Mouse (Mus musculus) fat pad, adult 2 months (tissue): ENCODE data around the gene Camp.

ENCODE experiments used
- DNase-seq: peaks from one replicate; pipeline ENCODE4 v3.0.0-alpha.2; 2011; ENCODE audit warnings: low read depth, low spot score; ENCODE audit errors: extremely low read depth

The Camp gene

GRCm38 (mm10) chr9:109849312-109849758, at the start of gene Camp:
Gene Camp (minus strand): TSS chr9:109849617.
- DNase-seq, result peak; percentile 88

GRCm38 (mm10) chr9:109898027-109898426, 48.6 kb upstream of the Camp start:
- no peak for DNase-seq

DNA sequence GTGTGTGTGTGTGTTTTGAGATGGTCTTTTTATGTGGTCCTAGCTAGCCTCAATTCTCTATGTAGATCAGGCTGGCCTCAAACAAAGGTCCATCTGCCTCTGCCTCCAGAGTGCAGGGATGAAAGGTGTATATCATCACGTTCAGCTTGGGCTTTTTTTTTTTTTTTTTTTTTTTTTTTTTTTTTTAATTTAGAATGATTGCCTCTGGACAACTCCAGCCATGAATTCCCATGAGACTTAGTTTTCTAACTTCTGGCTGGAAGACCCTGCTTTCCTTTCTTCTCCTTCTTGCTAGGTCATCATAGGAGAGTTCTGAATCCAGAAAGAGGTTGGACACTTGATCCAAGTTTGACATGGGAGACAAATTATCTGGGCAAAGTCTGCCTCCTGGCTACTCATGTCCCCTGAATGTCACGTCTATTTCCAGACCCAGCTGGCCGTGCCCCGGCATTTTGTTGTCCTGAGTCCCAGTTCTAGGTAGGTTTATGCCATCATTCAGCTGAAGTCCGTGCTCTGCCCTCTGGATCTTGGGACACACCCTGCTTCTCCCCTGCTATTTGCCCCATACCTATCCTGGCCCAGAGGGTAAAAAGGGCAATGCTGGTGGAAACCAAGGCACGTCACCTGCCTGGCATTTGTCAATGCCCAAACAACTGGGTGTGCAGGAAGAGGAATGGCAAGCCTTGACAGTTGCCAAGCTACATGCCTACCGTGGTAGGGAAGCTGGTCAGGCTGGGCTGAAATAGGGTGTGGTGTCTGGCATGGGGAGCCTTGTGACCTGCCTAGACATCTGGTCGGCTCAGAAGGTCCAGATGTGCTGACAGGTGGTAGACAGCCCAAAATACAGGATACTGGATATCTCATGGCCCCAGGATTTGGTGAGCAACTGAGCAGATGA, 47.1 kb upstream of the Camp start:
- no peak for DNase-seq

DNA sequence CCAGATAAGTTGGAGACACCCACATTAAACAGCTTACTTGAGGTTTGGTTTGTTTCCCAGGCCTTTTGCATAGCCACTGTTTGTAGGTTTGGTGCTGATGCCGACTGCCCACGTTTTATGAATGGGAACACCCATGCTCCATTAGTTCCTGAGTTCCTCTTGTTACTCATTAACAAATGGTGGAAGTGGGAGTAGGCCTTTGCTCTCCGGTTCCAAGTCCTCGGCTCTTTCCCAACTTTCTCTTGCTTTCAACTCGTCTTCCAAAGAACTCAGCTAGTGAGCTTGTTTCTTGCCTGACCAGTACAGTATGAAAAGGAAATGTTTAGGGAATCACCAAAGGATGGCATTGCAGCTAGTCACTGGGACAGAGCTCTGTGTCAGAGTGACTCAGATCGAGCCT, 46.2 kb upstream of the Camp start:
- DNase-seq, result no peak

DNA sequence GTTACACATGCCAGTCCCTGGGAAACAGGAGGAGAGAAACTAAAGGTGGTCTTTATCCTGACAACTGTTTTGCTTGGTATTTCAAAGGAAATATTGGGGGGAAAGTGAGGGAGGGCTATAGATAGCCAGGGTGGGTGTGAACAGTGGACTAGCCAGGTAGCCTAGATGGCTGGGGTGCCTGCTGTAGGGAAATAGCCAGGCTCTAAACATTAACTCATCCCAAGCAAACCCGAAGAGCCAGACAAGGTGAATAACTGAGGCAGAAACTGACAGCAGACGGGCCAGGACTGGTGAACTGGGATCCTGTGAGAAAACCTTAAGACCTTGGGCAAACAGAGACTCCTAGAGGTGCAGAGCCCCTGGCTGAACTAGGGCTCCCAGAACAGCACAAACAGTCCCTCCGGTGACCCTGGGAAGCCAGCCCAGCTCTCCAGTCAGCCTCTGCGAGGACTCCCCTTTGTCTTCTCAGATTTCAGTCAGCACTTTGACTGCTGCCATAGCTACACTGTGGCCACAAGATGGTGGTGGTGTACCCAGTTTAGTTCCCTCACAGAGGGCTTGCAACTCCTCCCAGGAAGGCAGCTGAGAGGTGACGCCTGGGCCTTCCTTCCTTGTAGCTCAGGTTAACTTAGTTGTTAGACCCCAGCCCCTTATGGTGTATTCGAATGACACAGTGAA, 45.1 kb upstream of the Camp start:
- DNase-seq, result no peak

GRCm38 (mm10) chr9:109892651-109893250, 43.3 kb upstream of the Camp start:
- no peak for DNase-seq

DNA sequence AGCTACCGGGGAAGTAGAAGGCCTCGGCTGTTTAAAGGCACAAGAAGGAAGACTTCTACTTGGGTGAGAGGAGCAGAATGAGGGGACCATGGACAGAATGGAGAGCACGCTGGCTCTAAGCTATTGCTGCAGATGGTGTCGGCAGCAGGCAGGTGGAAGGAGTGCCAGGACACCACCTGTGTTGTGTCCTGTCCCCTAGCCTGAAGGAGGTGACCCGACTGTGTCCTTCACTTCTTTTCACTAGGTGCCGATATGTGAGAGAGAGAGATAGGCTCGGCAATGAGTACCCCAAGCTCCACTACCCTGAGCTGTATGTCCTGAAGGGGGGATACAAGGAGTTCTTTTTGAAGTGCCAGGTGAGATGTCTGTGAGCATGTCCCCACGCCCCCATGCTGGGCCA, 42.1 kb upstream of the Camp start:
- DNase-seq, result no peak

DNA sequence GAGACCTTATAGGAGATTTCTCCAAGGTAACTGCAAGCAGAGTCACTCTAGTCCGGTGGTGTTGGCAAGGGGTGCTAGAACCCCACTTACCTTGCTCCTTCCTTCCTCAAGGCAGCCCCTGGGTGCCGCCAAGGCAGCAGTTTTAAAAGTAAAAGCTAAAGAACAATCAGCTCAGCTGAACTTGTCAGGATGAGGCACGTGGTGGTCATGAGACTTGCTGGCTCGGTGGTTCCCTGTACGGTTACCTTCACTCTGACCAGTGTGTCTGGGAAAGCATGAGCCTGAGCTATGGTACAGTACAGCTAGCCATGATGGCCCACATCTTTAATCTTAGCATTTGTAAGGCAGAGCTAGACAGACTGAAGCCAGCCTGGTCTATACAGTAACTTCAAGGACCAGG, 37.9 kb upstream of the Camp start:
- no peak for DNase-seq

GRCm38 (mm10) chr9:109886259-109886658, 36.8 kb upstream of the Camp start:
- DNase-seq, result no peak

GRCm38 (mm10) chr9:109879305-109879704, 29.9 kb upstream of the Camp start:
- DNase-seq, result no peak

GRCm38 (mm10) chr9:109877666-109878065, 28.2 kb upstream of the Camp start:
- no peak for DNase-seq

DNA sequence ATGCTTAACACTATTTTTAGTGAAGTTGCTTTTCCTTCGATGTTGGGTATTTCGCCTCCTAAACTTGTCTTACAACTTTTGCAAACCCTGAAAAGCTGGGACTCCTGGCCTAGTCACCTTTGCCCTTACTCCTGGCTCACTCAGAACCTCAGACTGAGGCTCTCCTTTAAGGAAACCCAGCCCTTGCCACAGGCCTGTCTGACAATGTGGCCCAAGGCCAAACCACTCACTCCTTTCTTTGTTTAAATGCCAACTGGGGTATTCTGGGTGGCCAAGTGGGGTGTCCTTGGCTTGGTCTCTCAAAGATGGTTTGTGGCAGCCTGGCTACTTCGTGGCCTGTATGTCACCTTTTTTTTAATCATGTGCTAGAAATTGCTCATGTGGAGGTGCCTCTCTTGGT, 27.3 kb upstream of the Camp start:
- DNase-seq, result no peak

DNA sequence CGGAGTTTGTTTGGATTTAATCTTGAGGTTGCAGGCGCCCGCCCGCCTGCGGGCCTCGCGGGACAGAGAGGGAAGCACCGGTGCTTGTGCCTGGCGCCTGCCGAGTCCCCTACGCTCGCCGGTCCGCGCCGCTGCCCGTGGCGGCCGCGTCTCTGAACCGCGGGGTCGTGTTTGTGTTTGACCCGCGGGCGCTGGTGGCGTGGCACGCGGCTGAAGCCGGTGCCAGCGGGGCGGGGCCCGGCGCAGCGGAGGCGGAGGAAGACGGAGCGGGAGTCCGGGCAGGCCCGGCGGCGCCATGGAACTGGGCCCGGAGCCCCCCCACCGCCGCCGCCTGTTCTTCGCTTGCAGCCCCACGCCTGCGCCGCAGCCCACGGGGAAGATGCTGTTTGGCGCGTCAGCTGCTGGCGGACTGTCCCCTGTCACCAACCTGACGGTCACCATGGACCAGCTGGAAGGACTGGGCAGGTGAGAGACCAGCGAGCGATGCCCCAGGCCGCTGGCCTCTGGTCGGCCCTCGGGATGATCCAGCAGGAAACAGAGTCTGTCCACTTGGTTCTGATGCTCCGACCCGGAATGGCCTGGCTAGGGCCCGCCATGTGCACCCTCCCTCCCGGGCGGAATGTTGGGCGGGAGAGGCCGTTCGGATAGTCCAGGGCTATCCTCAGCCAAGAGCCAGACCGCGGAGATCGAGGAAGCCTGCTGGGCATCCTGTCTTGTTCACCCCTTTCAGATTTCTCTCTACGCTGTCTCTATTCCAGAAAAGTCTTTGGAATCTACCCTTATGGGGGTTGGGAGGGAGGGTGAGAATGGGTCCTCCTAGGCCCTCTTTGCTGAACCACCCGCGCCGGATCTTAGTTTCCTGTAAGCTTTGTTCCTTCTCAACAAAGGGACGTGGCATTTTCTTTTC, 26.5 kb upstream of the Camp start:
- DNase-seq, result no peak

DNA sequence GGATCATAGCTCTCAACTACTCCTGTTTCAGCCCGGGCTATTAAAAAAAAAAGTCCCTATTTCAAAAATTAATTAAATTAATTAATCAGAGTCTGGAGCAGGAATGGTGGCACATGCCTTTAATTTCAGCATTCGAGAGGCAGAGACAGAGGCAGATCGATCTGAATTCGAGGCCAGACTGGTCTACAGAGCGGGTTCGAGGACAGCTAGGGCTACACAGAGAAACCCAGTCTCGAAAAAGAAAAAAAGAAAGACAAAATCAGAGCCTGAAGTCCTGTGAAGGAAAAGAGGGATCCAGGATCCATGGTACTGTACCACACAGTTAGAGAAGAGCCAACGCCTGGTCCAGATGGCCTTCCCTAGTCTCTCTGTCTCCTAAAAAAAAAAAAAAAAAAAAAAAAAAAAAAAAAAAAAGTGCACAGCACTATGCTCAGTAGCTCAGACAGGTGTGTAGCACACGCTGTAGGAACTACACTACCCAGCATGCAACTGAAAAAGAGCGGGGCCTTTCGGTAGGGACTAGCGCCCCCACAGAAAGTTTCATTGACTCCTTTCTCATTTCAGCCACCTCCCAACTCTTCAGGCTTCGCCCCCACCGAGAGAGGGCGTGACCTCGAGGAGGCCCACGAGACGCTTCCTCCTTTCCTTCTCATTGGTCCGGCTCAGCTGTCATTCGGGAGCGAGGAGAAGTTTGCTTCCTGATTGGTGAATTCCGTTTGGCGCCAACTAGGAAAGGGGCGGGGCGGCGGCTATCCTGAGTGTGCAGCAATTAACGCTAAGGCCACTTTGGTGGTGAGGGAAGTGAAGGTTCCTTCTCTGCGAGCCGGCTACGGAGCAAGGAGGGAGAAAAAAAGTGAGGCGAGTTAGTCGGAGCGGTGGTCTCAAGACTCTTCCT, 25.6 kb upstream of the Camp start, which contains the start of gene Cdc25a:
Cdc25a (plus strand) TSS at position 783 of the 895 bp plus-strand sequence.
- DNase-seq, result peak; percentile 90

DNA sequence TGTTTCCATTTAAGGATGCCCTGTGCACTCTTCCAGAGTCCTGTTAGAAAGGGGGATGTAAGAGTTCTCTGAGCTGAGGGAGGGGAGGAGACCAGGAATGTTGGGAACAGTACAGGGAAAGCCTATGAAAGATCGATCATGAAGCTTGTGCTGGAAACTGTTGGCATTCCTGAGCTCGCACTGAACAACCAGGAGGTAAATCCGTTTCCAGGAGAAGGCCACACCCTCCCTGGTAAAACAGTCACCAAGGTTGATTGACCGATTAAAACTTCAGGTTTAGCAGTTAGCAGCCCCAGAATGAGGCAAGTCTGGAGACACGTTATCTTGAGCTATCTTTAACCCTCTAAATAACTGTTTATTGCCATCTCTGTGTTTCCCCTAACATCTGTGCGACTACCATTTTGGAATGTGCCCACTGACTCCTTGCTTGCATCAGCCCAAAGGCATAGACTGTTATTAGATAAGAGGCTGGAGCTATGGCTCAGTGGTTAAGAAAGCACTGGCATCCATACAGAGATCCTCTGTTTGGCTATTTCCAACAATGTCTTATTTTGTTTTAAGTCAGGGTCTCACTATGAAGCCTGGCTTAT, 21.7 kb upstream of the Camp start:
- no peak for DNase-seq

GRCm38 (mm10) chr9:109866218-109866617, 16.8 kb upstream of the Camp start:
- DNase-seq, result no peak

DNA sequence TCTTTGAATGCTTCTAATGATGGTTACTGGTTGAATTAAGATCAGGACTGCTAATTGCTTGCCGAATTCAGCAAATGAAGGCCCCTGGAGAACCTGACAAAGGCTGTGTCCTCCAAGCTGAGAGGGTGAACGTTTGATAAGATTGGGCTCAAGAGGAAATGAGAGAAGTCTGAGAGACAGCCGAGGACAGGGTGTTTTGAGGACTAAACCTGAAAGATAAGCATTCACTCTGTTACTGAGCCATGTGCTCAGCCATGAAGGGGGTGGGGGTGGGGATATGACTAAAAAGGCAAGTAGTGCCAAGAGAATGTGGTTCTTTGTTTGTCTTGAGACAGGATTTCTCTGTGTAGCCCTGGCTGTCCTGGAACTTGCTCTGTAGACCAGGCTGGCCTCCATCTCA, 13.7 kb upstream of the Camp start:
- DNase-seq, result no peak

DNA sequence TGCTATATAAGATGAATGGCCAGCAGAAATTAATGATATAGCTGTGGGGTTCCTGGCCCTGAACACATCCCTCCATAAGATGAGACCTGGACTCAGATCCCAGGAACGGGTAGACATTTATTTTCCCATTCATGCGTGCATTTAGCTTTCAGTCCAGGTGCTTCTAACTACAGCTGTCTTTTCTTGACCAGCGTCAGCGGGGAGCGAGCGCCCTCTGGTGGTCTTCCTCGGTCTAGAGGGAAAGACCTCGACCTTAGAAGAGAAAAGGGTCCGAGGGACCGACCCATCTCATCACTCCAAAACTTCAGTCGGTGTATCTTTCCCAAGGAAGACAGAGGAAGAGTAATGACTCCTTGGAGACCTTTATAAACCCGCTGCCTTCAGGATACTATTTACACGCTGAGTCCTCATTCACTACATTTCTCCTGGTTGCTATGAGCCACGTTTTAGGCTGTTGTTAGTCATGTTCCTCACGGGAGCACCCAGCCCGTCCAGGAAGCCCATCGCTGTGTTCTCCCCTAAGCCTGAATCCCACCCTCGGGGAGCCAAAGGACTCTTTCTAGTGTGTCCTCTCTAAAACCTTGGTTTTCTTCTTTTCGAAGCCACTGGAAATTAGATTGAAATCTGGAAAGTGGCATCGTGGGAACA, 13.1 kb upstream of the Camp start:
- no peak for DNase-seq

DNA sequence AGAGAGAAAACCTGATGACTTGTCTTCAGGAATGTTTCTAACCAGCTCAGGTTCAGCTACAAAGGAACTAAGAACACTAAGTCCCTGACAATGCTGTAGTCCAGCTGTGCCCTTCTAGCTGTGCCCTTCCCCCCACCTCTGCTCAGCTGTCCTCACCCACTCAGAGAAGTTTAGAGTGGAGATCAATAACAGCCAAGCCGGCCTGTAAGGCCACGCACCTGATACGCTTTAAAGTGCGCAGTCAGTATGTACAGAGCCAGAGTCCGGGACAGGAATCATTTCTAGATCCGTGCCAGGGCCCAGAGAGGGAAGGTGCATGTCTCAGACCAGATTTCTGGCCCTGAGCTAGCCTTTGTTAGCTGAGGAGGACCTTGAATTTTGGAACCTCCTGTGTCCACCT, 6.5 kb upstream of the Camp start:
- DNase-seq, result no peak
